Mouse (Mus musculus): ENCODE measurements at regions not wholly inside any gene's neighbourhood (a gene's known extent, or its start where the extent isn't known, plus 50 kb on each side); places are given as distances from the start of the nearest gene placed in this dataset.

DNA sequence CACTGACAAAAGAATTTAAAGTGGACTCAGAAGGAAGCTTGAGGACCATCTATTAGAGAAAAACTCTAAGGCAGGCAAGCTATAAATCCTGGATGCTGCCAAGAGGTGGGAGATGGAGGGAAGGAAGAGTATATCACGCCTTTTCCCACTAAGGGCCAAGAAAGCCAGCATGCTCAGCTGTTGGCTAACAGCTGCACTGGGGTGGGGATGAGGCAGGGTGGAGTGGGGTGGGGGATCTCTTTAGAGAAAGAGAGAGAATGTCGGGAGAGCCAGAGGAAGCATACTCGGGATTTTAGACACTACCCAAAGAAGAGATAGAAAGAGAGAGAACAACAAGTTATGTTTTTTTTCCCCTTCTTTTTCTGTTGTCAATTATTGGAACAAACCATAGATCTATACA lies 115.2 kb upstream of the Shb start:
- Histone ChIP-seq H3K4me1 (ENCODE audit: control insufficient read depth, insufficient read depth, low read length) (no peaks in the 10 kb centered on the region), H3K9me3 (replicated peaks; ENCODE audit: control insufficient read depth, low read length) (no peaks in the 10 kb centered on the region), H3K27me3 (replicated peaks; ENCODE audit: control insufficient read depth, insufficient read depth, low read length) (no peaks in the 10 kb centered on the region), H3K4me3 (ENCODE audit: low read depth, low read length) (no peak overlapping the region), H3K36me3 (ENCODE audit: control insufficient read depth, insufficient read depth, low read length) (no peaks in the 10 kb centered on the region), H3K27ac (ENCODE audit: low read depth, low read length) (no peak overlapping the region), H3K9ac (ENCODE audit: low read length) (no peak overlapping the region), H3K4me2 (ENCODE audit: low read length) (no peak overlapping the region)
- no peak for ATAC-seq
- no peak for DNase-seq (ENCODE audit: low spot score)
- WGBS = 84% methylated on average over 3 of the region's 3 CpGs

DNA sequence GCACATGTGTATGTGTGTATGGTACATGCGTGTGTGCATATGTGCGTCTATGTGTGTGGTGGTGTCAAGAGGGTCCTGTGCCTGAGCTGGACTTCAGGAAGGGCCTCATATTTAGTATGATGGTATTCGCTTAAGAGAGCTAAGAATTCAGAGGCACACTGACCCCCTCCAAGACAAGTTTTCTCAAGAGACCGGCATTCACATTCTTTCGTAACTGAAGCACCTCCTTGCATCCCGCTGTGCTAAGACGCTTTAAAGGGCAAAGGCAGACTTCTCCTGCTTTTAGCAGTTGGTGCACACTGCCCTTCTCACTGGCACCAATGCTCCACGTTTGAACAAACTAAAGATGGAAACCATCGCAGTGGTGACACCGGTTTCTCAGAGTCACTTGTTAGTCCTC lies 110.3 kb upstream of the Shb start:
- ATAC-seq = no peak
- Histone ChIP-seq H3K4me3 (ENCODE audit: low read depth, low read length) (no peak overlapping the region), H3K36me3 (ENCODE audit: control insufficient read depth, insufficient read depth, low read length) (no peaks in the 10 kb centered on the region), H3K27ac (ENCODE audit: low read depth, low read length) (no peak overlapping the region), H3K27me3 (replicated peaks; ENCODE audit: control insufficient read depth, insufficient read depth, low read length) (no peaks in the 10 kb centered on the region), H3K4me2 (ENCODE audit: low read length) (no peak overlapping the region), H3K9ac (ENCODE audit: low read length) (no peak overlapping the region), H3K9me3 (replicated peaks; ENCODE audit: control insufficient read depth, low read length) (no peaks in the 10 kb centered on the region), H3K4me1 (ENCODE audit: control insufficient read depth, insufficient read depth, low read length) (peaks cover 11% of the 10 kb centered on the region; the same call in 1 of the 2 replicates)
- WGBS = 72% methylated on average over 10 of the region's 10 CpGs
- no peak for DNase-seq (ENCODE audit: low spot score)

DNA sequence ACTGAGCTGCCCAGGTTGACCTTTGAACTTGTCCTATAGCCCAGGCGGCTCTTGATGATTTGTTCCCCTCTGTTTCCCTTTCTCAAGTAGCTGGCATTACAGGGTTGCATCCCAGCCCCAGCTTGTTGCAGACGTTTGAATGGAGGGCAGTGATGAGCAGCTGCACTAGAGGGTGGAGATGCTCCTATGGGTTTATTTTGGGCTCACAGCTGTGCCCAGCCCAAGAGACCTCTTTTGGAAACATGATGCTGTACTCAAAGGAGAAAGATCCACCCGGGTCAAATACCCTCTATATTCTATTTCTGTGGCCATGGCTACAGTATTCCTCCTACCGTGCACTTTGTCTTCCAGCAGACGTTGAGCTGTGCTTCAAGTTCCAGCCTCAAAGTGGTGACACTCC lies 109.0 kb upstream of the Shb start:
- Histone ChIP-seq H3K4me1 (ENCODE audit: control insufficient read depth, insufficient read depth, low read length) (peaks cover 11% of the 10 kb centered on the region; the same call in 1 of the 2 replicates), H3K4me3 (ENCODE audit: low read depth, low read length) (no peak overlapping the region), H3K9me3 (replicated peaks; ENCODE audit: control insufficient read depth, low read length) (no peaks in the 10 kb centered on the region), H3K9ac (ENCODE audit: low read length) (no peak overlapping the region), H3K4me2 (ENCODE audit: low read length) (no peak overlapping the region), H3K27ac (ENCODE audit: low read depth, low read length) (no peak overlapping the region), H3K36me3 (ENCODE audit: control insufficient read depth, insufficient read depth, low read length) (no peaks in the 10 kb centered on the region), H3K27me3 (replicated peaks; ENCODE audit: control insufficient read depth, insufficient read depth, low read length) (no peaks in the 10 kb centered on the region)
- WGBS = 74% methylated on average over 5 of the region's 5 CpGs
- no peak for ATAC-seq
- no peak for DNase-seq (ENCODE audit: low spot score)

DNA sequence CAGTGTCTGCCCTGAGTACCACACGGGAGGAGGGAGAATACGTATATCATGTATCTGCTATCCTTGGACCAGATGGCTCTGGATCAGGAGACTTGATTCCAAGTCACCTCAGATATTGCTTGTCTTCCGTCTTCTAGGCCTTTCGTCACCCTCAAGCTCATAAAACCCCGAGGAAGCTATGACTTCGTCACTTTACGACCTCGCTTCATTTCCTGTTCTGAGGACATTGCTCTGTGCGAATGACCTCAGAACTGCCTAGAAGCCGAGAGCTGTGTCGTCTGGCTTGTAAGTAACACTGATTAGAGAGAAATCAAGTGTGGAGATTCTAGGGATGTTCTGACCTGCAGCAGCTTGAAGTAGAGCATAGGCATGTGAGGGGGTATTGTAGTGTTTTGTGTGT lies 108.4 kb upstream of the Shb start:
- no peaks in the 10 kb centered on the region for H3K9me3 ChIP-seq (replicated peaks; ENCODE audit: control insufficient read depth, low read length)
- no peak for ATAC-seq
- H3K4me1 ChIP-seq (ENCODE audit: control insufficient read depth, insufficient read depth, low read length) = peaks cover 11% of the 10 kb centered on the region; the same call in 1 of the 2 replicates
- no peak overlapping the region for H3K9ac ChIP-seq (ENCODE audit: low read length)
- H3K36me3 ChIP-seq (ENCODE audit: control insufficient read depth, insufficient read depth, low read length) = no peaks in the 10 kb centered on the region
- 85% methylated on average over 11 of the region's 11 CpGs for WGBS
- H3K27me3 ChIP-seq (replicated peaks; ENCODE audit: control insufficient read depth, insufficient read depth, low read length) = no peaks in the 10 kb centered on the region
- no peak overlapping the region for H3K4me3 ChIP-seq (ENCODE audit: low read depth, low read length)
- no peak overlapping the region for H3K4me2 ChIP-seq (ENCODE audit: low read length)
- DNase-seq (ENCODE audit: low spot score) = no peak
- H3K27ac ChIP-seq (ENCODE audit: low read depth, low read length) = no peak overlapping the region

DNA sequence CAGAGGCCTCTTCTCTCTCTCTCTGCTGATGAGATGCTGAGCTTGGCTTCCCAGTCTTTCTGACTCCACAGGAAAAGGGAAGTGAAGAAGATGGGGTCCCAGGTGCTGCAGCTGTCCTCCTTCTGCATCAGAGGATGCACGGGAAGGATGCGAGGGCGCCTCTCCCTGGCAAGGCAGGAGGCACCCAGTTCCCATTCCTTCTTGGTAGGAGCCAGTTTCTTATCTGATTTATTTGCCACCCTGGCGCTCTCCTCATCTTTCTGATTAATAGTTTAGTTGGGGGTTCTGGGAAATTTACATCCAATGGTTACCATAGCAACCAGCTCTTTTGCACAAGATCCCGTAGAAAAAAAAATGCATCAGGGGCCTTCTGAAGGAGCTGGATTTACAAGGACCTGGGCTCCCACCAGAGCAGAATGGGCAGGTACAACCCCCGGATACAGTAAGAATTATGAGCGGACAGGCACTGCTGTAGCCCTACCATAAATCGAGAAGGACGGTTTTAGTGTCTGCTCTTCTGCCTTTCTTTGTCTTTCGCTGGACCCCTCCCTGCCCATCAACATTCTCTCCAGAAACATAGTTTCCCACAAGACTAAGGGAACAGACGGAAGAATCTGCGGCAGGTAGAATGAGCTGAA lies 107.2 kb upstream of the Shb start:
- H3K27me3 ChIP-seq (replicated peaks; ENCODE audit: control insufficient read depth, insufficient read depth, low read length) = no peaks in the 10 kb centered on the region
- H3K27ac ChIP-seq (ENCODE audit: low read depth, low read length) = peak overlapping the region; percentile 34; the same call in 1 of the 2 replicates
- H3K36me3 ChIP-seq (ENCODE audit: control insufficient read depth, insufficient read depth, low read length) = no peaks in the 10 kb centered on the region
- H3K4me3 ChIP-seq (ENCODE audit: low read depth, low read length) = no peak overlapping the region
- H3K4me2 ChIP-seq (ENCODE audit: low read length) = no peak overlapping the region
- ATAC-seq (no peak), DNase-seq (ENCODE audit: low spot score) (peak; percentile 80)
- peaks cover 11% of the 10 kb centered on the region; the same call in 1 of the 2 replicates for H3K4me1 ChIP-seq (ENCODE audit: control insufficient read depth, insufficient read depth, low read length)
- WGBS = 80% methylated on average over 12 of the region's 12 CpGs
- no peak overlapping the region for H3K9ac ChIP-seq (ENCODE audit: low read length)
- no peaks in the 10 kb centered on the region for H3K9me3 ChIP-seq (replicated peaks; ENCODE audit: control insufficient read depth, low read length)

DNA sequence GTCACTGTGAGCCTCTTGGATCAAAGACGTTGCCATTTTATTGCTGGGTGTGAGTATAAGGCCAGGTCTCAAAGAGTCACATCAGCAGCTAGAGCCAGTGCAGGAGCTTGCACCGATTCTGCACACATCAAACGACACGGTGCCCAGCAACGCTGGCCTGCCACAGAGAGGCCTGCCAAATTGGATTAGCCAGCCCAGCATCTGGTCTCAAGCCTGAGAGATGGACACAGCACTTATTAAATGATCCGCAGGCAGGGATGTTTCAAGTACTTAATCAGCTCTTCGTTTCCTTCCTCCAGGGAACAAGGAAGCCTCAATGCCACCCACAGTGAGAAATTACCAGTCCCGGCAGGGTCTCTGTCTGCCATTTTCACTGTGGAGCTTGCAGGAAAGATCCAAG lies 106.1 kb upstream of the Shb start:
- H3K27ac ChIP-seq (ENCODE audit: low read depth, low read length) = no peak overlapping the region
- WGBS = 23% methylated on average over 8 of the region's 8 CpGs
- DNase-seq (ENCODE audit: low spot score) (peak; percentile 16), ATAC-seq (no peak)
- H3K4me3 ChIP-seq (ENCODE audit: low read depth, low read length) = no peak overlapping the region
- no peaks in the 10 kb centered on the region for H3K27me3 ChIP-seq (replicated peaks; ENCODE audit: control insufficient read depth, insufficient read depth, low read length)
- no peaks in the 10 kb centered on the region for H3K36me3 ChIP-seq (ENCODE audit: control insufficient read depth, insufficient read depth, low read length)
- H3K4me1 ChIP-seq (ENCODE audit: control insufficient read depth, insufficient read depth, low read length) = peaks cover 11% of the 10 kb centered on the region; the same call in 1 of the 2 replicates
- no peaks in the 10 kb centered on the region for H3K9me3 ChIP-seq (replicated peaks; ENCODE audit: control insufficient read depth, low read length)
- H3K9ac ChIP-seq (ENCODE audit: low read length) = no peak overlapping the region
- H3K4me2 ChIP-seq (ENCODE audit: low read length) = no peak overlapping the region

DNA sequence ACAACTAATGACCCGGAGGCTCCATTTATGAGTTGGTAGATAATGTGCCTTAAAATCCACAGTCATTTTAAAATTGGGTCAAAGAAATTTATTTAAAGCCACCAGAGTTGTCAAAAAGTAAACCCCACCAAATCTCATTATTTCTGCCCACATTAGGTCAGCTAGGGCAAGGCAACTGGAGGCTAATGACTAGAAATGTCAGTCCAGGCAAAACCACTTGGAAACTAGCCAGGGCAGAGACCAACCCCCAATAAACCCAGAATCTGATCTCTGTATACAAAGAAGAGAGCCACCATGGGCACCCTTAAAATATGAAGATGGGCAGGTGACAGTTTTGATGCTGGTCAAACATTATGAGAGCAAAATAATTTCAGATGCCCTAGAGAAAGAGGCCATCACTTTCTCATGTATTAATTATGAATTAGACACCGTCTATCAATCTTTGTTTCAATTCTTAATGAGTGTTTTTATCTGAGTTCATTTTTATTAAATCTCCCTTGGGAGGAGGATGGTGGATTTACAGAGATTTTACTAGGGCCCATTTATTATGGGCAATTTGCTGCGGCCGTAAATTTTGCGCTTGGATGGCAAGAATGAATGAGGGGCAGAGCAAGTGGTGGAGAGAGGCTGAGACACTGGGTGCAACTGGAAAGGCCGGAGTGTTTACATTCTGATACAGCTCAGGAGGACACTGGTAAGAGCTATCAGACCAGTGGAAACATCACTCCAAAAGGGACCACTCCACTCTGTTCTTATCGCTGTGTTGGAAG lies 99.2 kb upstream of the Shb start:
- 33% methylated on average over 7 of the region's 7 CpGs for WGBS
- ATAC-seq = no peak
- H3K4me3 ChIP-seq (ENCODE audit: low read depth, low read length) = no peak overlapping the region
- DNase-seq (ENCODE audit: low spot score) = no peak
- no peaks in the 10 kb centered on the region for H3K27me3 ChIP-seq (replicated peaks; ENCODE audit: control insufficient read depth, insufficient read depth, low read length)
- H3K4me1 ChIP-seq (ENCODE audit: control insufficient read depth, insufficient read depth, low read length) = no peaks in the 10 kb centered on the region
- no peak overlapping the region for H3K9ac ChIP-seq (ENCODE audit: low read length)
- no peak overlapping the region for H3K27ac ChIP-seq (ENCODE audit: low read depth, low read length)
- no peaks in the 10 kb centered on the region for H3K36me3 ChIP-seq (ENCODE audit: control insufficient read depth, insufficient read depth, low read length)
- H3K4me2 ChIP-seq (ENCODE audit: low read length) = no peak overlapping the region
- H3K9me3 ChIP-seq (replicated peaks; ENCODE audit: control insufficient read depth, low read length) = no peaks in the 10 kb centered on the region

DNA sequence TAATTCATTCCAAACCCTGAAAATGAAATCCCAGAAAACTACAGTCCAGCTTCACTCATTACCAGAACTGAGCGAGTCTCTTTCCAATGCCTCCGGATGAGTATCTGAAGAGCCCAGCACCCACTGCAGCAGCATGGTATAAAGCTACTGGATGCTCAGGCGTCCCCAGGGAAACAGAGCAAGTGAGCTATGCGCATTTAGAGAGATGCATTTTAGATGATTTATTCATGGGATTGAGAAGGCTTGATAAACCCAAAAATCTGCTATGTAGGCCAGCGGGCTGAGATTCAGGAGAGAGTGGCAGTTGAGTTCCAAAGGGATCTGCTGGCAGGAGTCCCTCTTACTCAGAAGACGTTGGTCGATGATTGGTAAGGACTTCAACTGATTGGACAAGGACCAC lies 93.4 kb upstream of the Shb start:
- WGBS = 83% methylated on average over 7 of the region's 7 CpGs
- no peak for ATAC-seq

DNA sequence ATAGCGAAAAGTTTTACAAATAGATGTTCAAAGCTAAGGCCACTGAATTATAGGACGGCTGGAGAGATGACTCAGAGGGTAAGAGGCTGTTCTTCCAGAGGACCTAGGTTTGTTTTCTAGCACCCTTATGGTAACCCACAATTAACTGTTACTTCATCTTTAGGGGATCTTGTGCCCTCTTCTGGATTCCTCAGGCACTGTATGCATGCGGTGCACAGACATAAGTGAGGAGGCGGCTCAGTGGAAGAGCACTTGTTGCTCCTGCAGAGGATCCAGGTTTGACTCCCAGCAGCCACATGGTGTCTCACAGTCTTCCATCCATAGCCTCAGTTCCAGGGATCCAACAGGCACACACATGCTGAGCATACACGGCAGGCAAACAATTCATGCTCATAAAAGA lies 89.7 kb upstream of the Shb start:
- no peak for ATAC-seq

More for the DNA sequence above, 93.4 kb upstream of the Shb start:
- H3K27ac ChIP-seq (ENCODE audit: low read depth, low read length) = no peak overlapping the region; the same call in 1 of the 2 replicates
- no peak overlapping the region for H3K9ac ChIP-seq (ENCODE audit: low read length)
- H3K36me3 ChIP-seq (ENCODE audit: control insufficient read depth, insufficient read depth, low read length) = no peaks in the 10 kb centered on the region
- H3K9me3 ChIP-seq (replicated peaks; ENCODE audit: control insufficient read depth, low read length) = no peaks in the 10 kb centered on the region
- DNase-seq (ENCODE audit: low spot score) = no peak
- no peak overlapping the region for H3K4me3 ChIP-seq (ENCODE audit: low read depth, low read length)
- no peaks in the 10 kb centered on the region for H3K4me1 ChIP-seq (ENCODE audit: control insufficient read depth, insufficient read depth, low read length)
- H3K27me3 ChIP-seq (replicated peaks; ENCODE audit: control insufficient read depth, insufficient read depth, low read length) = no peaks in the 10 kb centered on the region
- no peak overlapping the region for H3K4me2 ChIP-seq (ENCODE audit: low read length)

More for the DNA sequence above, 89.7 kb upstream of the Shb start:
- Histone ChIP-seq H3K4me2 (ENCODE audit: low read length) (no peak overlapping the region), H3K27me3 (replicated peaks; ENCODE audit: control insufficient read depth, insufficient read depth, low read length) (no peaks in the 10 kb centered on the region), H3K9ac (ENCODE audit: low read length) (no peak overlapping the region), H3K9me3 (replicated peaks; ENCODE audit: control insufficient read depth, low read length) (no peaks in the 10 kb centered on the region), H3K4me3 (ENCODE audit: low read depth, low read length) (no peak overlapping the region), H3K27ac (ENCODE audit: low read depth, low read length) (no peak overlapping the region), H3K36me3 (ENCODE audit: control insufficient read depth, insufficient read depth, low read length) (no peaks in the 10 kb centered on the region), H3K4me1 (ENCODE audit: control insufficient read depth, insufficient read depth, low read length) (peaks cover 5% of the 10 kb centered on the region; the same call in 1 of the 2 replicates)
- DNase-seq (ENCODE audit: low spot score) = no peak
- WGBS = 93% methylated on average over 5 of the region's 5 CpGs
